Mouse (Mus musculus) CH12.LX (cell line): Measurements from ENCODE around the gene Ubash3b.

Experiments used
- CHD1 ChIP-seq: IDR thresholded peaks from 2 replicates; pipeline ENCODE4 v1.6.1; 2012; ENCODE audit warnings: low read depth, low read length, improper control_type of control experiment, inconsistent platforms
- CHD2 ChIP-seq: IDR thresholded peaks from 2 replicates; pipeline ENCODE4 v1.6.1; 2011; ENCODE audit warnings: low read length, improper control_type of control experiment
- CTCF ChIP-seq, 2 experiments: IDR thresholded peaks in 1 of 2; conservative IDR thresholded peaks in 1 of 2; 2 replicates each; pipeline ENCODE4 v1.5.1; 2011 to 2012; ENCODE audit warnings: low read depth in 2 of 2, low read length in 2 of 2, improper control_type of control experiment in 1 of 2, inconsistent platforms in 1 of 2, mild to moderate bottlenecking in 1 of 2, moderate library complexity in 1 of 2
- EP300 ChIP-seq: IDR thresholded peaks from 2 replicates; pipeline ENCODE4 v1.6.1; 2011; ENCODE audit warnings: low read length, improper control_type of control experiment
- MAFK ChIP-seq: IDR thresholded peaks from 2 replicates; pipeline ENCODE4 v1.6.1; 2011; ENCODE audit warnings: low read length, improper control_type of control experiment; ENCODE audit not compliant: insufficient replicate concordance
- MAZ ChIP-seq: IDR thresholded peaks from 2 replicates; pipeline ENCODE4 v1.6.1; 2012; ENCODE audit warnings: low read depth, mild to moderate bottlenecking, inconsistent platforms, low read length, improper control_type of control experiment, moderate library complexity
- POLR2A ChIP-seq: IDR thresholded peaks from 2 replicates; pipeline ENCODE4 v1.6.1; 2011; ENCODE audit warnings: low read depth, mild to moderate bottlenecking, improper control_type of control experiment, low read length
- POLR2AphosphoS2 ChIP-seq: IDR thresholded peaks from 2 replicates; pipeline ENCODE4 v1.6.1; 2011; ENCODE audit warnings: low read depth, low read length, improper control_type of control experiment
- UBTF ChIP-seq: IDR thresholded peaks from 2 replicates; pipeline ENCODE4 v1.6.1; 2012; ENCODE audit warnings: low read depth, mild to moderate bottlenecking, inconsistent platforms, low read length, improper control_type of control experiment, moderate library complexity
- USF1 ChIP-seq: IDR thresholded peaks from 2 replicates; pipeline ENCODE4 v1.6.1; 2014; ENCODE audit warnings: low read depth, mild to moderate bottlenecking, inconsistent platforms, low read length, improper control_type of control experiment
- ZC3H11A ChIP-seq: IDR thresholded peaks from 2 replicates; pipeline ENCODE4 v1.6.1; 2012; ENCODE audit warnings: low read depth, mild to moderate bottlenecking, inconsistent platforms, low read length, improper control_type of control experiment
- ZKSCAN1 ChIP-seq: IDR thresholded peaks from 2 replicates; pipeline ENCODE4 v1.6.1; 2012; ENCODE audit warnings: low read depth, inconsistent platforms, low read length, improper control_type of control experiment, borderline replicate concordance

DNA sequence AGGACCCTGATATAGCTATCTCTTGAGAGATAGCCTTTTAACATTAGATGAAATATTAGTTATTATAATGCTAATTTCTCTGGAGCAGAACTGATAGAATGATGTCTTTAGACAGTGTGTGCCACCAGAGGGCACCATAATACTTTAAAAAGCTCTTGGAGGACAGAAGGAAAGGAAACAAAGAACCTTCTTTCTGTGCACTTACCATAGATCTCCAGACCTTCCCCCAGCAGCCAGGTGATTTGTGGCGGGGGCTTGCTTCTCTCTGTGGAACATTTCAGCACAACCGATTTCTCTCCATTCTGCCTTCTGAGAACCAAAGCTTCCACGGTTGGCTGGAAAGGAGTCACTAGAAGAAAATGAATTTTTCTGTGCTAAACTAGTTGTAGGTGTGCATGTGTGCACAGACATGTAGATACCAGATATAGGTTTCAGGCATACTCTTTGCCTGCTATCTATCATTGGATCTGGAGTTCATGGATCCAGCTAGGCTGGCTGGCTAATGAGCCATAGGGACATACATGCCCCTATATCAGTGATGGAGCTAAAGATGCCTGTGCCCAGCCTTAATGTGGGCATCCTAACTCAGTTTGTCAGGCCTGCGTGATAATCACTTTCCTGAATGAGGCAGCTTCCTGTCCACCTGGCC is 171.4 kb downstream of the Ubash3b start:
- TF ChIP-seq UBTF (no peak), POLR2A (no peak), CTCF (conservative IDR thresholded peaks at IDR 0.05 in 1 of 2, IDR thresholded peaks at IDR 0.05 in 1 of 2; ENCODE audit: low read depth in 2 of 2, low read length in 2 of 2) (peak; percentile 17 to 91; a peak in 2 of 4 replicates), EP300 (no peak), POLR2AphosphoS2 (no peak), MAZ (no peak), USF1 (no peak), MAFK (no peak), ZC3H11A (peak; percentile 83), CHD1 (no peak), CHD2 (no peak), ZKSCAN1 (no peak)
